Mouse (Mus musculus) CH12.LX (cell line): ENCODE data around the gene Mmd. TPM values are rescaled to one million over a fixed set of nuclear protein-coding genes. Genes with fewer than 3 reads are reported as not detected.

Source experiments
- DNase-seq: peaks from one replicate; pipeline ENCODE4 v3.0.0-alpha.2; 2013; ENCODE audit errors: extremely low read depth
- H3K27ac ChIP-seq: 2 replicates; pipeline ENCODE4 v1.5.1; 2012; ENCODE audit warnings: low read depth, mild to moderate bottlenecking, control low read depth, moderate library complexity; ENCODE audit not compliant: insufficient read depth
- H3K27me3 ChIP-seq: replicated peaks from 2 replicates; pipeline ENCODE3; 2012; ENCODE audit warnings: inconsistent platforms
- H3K36me3 ChIP-seq, 2 experiments: replicated peaks in 1 of 2; 2 replicates each; pipeline versions ENCODE3 to v1.6.1; 2012; ENCODE audit warnings: inconsistent platforms in 1 of 2, low read length in 1 of 2, mild to moderate bottlenecking in 1 of 2, mixed read lengths in 1 of 2, moderate library complexity in 1 of 2; ENCODE audit not compliant: control insufficient read depth in 1 of 2, insufficient read depth in 1 of 2
- H3K4me1 ChIP-seq, 2 experiments: 2 replicates each; pipeline ENCODE4 v1.6.1; 2012; ENCODE audit warnings: inconsistent platforms in 1 of 2, moderate library complexity in 1 of 2; ENCODE audit not compliant: insufficient read depth in 2 of 2, control insufficient read depth in 1 of 2
- H3K4me2 ChIP-seq: 2 replicates; pipeline ENCODE4 v1.6.1; 2012; ENCODE audit warnings: low read depth, mild to moderate bottlenecking, control low read depth; ENCODE audit not compliant: poor library complexity, insufficient read depth, severe bottlenecking
- H3K4me3 ChIP-seq, 3 experiments: fragments of 150-350 bp in 1 of 3; sonication (generic) in 1 of 3; replicated peaks in 1 of 3; 2 replicates each; pipeline versions ENCODE3 to v1.5.1; 2011 to 2012; ENCODE audit warnings: low read depth in 2 of 3, low read length in 2 of 3, mild to moderate bottlenecking in 2 of 3, moderate library complexity in 2 of 3, control low read depth in 1 of 3, improper control_type of control experiment in 1 of 3, inconsistent platforms in 1 of 3, mixed read lengths in 1 of 3; ENCODE audit not compliant: poor library complexity in 1 of 3
- H3K79me2 ChIP-seq: replicated peaks from 2 replicates; pipeline ENCODE4 v1.6.1; 2012; ENCODE audit warnings: mild to moderate bottlenecking, moderate library complexity; ENCODE audit not compliant: control insufficient read depth, poor library complexity, insufficient read depth, severe bottlenecking; ENCODE audit errors: extremely low read depth
- H3K9ac ChIP-seq: 2 replicates; pipeline ENCODE4 v1.6.1; 2012; ENCODE audit warnings: low read depth, mild to moderate bottlenecking, control low read depth, moderate library complexity; ENCODE audit not compliant: insufficient read depth
- H3K9me3 ChIP-seq: replicated peaks from 2 replicates; pipeline ENCODE3; 2012; ENCODE audit warnings: low read length, inconsistent platforms, mixed read lengths
- BHLHE40 ChIP-seq: IDR thresholded peaks from 2 replicates; pipeline ENCODE4 v1.6.1; 2011; ENCODE audit warnings: mild to moderate bottlenecking, low read depth, low read length, improper control_type of control experiment
- CHD1 ChIP-seq: IDR thresholded peaks from 2 replicates; pipeline ENCODE4 v1.6.1; 2012; ENCODE audit warnings: low read depth, low read length, improper control_type of control experiment, inconsistent platforms
- CHD2 ChIP-seq: IDR thresholded peaks from 2 replicates; pipeline ENCODE4 v1.6.1; 2011; ENCODE audit warnings: low read length, improper control_type of control experiment
- GABPA ChIP-seq: IDR thresholded peaks from 2 replicates; pipeline ENCODE4 v1.6.1; 2012; ENCODE audit warnings: low read depth, low read length, improper control_type of control experiment, inconsistent platforms; ENCODE audit not compliant: insufficient replicate concordance
- HCFC1 ChIP-seq: IDR thresholded peaks from 2 replicates; pipeline ENCODE4 v1.6.1; 2012; ENCODE audit warnings: low read depth, mild to moderate bottlenecking, inconsistent platforms, low read length, improper control_type of control experiment
- KAT2A ChIP-seq: IDR thresholded peaks from 2 replicates; pipeline ENCODE4 v1.6.1; 2012; ENCODE audit warnings: low read length, improper control_type of control experiment, inconsistent platforms; ENCODE audit not compliant: insufficient replicate concordance
- MAFK ChIP-seq: IDR thresholded peaks from 2 replicates; pipeline ENCODE4 v1.6.1; 2011; ENCODE audit warnings: low read length, improper control_type of control experiment; ENCODE audit not compliant: insufficient replicate concordance
- MEF2A ChIP-seq: IDR thresholded peaks from 2 replicates; pipeline ENCODE4 v1.6.1; 2014; ENCODE audit warnings: low read depth, mild to moderate bottlenecking, inconsistent platforms, low read length, improper control_type of control experiment, borderline replicate concordance
- MXI1 ChIP-seq: IDR thresholded peaks from 2 replicates; pipeline ENCODE4 v1.6.1; 2011; ENCODE audit warnings: mild to moderate bottlenecking, low read depth, low read length, improper control_type of control experiment
- RAD21 ChIP-seq: IDR thresholded peaks from 2 replicates; pipeline ENCODE4 v1.6.1; 2011; ENCODE audit warnings: low read depth, mild to moderate bottlenecking, low read length, improper control_type of control experiment, moderate library complexity
- SIN3A ChIP-seq: IDR thresholded peaks from 2 replicates; pipeline ENCODE4 v1.6.1; 2012; ENCODE audit warnings: low read length, improper control_type of control experiment, inconsistent platforms
- TBP ChIP-seq: conservative IDR thresholded peaks from 2 replicates; pipeline ENCODE4 v1.6.1; 2011; ENCODE audit warnings: low read depth, low read length, improper control_type of control experiment
- ZMIZ1 ChIP-seq: IDR thresholded peaks from 2 replicates; pipeline ENCODE4 v1.6.1; 2012; ENCODE audit warnings: low read depth, mild to moderate bottlenecking, inconsistent platforms, low read length, improper control_type of control experiment
- dilution Hi-C: fragments of 300-500 bp; cut with MboI; formaldehyde crosslinking; loops from 2 replicates; pipeline ENCODE4 v1.14.3; 2020; ENCODE audit warnings: low sequenced_read_pairs; ENCODE audit not compliant: extremely low pct_unique_long_range_greater_than_20kb, extremely low pct_ligation_motif_present
- in situ Hi-C: fragments of 300-500 bp; cut with MboI; formaldehyde crosslinking; loops from 3 replicates; pipeline ENCODE4 v1.14.3; 2019; ENCODE audit warnings: low sequenced_read_pairs, low pct_ligation_motif_present, low pct_unique_long_range_greater_than_20kb, mixed read lengths
- polyA plus RNA-seq: library from polyadenylated mRNA; unstranded; fragments of >175 nt; gene quantifications from 2 replicates; pipeline ENCODE4 v1.2.1, GENCODE M21; 2012; ENCODE audit warnings: low read depth; ENCODE audit not compliant: insufficient read length
- total RNA-seq, 2 experiments: library from RNA; depleted of rRNA; stranded (reverse); fragments of 300-350 nt in 1 of 2; fragments of >200 nt in 1 of 2; gene quantifications; 2 replicates each; pipeline ENCODE4 v1.2.3; 2012 to 2014

The Mmd gene
- total and polyA plus RNA-seq, 3 experiments = 10.3 to 60.4 (median 39.8) TPM

GRCm38 (mm10) chr11:90317482-90317881 lies 68.2 kb downstream of the Mmd start (continued):
- TF ChIP-seq KAT2A = no peak

DNA sequence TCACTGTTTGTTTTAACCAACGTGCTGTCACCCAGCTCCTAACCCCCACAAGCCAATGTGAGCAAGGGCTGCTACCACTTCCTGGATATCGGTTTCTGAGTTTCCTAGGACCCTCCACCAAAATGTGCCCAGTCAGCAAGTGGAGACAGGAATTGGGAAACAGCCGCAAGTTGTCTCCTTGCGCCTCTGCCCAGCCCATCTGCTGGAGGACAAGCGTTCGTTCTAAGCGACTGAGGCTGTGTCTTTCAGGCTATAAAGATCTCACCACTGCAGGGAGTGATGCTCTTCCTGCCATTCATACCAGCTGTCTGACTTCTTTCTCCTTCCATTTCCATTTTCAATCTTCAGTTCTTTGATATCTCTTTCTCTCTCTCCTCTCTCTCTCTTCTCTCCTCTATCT lies 71.7 kb downstream of the Mmd start:
- no peaks in the 10 kb centered on the region for H3K27me3 ChIP-seq
- H3K4me2 ChIP-seq = no peak overlapping the region
- H3K9ac ChIP-seq = no peak overlapping the region
- no peaks in the 10 kb centered on the region for H3K9me3 ChIP-seq
- TF ChIP-seq CHD2 = no peak
- TF ChIP-seq MAFK = peak; percentile 24; the same call in 1 of the 2 replicates
- in situ Hi-C loops = no loop called here
- dilution Hi-C loops = no loop called here
- H3K36me3 ChIP-seq = no peaks in the 10 kb centered on the region
- no peak for DNase-seq
- no peaks in the 10 kb centered on the region for H3K79me2 ChIP-seq
- no peaks in the 10 kb centered on the region for H3K4me1 ChIP-seq
- no peak overlapping the region for H3K27ac ChIP-seq
- no peak overlapping the region for H3K4me3 ChIP-seq

- Histone ChIP-seq H3K9me3 (no peaks in the 10 kb centered on the region), H3K27ac (no peak overlapping the region), H3K79me2 (no peaks in the 10 kb centered on the region), H3K4me3 (no peak overlapping the region), H3K4me1 (no peaks in the 10 kb centered on the region), H3K27me3 (no peaks in the 10 kb centered on the region), H3K9ac (no peak overlapping the region), H3K36me3 (no peaks in the 10 kb centered on the region), H3K4me2 (no peak overlapping the region)
- in situ Hi-C loops = no loop called here
- TF ChIP-seq CHD1 (no peak), HCFC1 (no peak), TBP (no peak), MEF2A (no peak), SIN3A (no peak), BHLHE40 (no peak), ZMIZ1 (no peak), RAD21 (no peak), MAFK (no peak), KAT2A (no peak), GABPA (no peak), MXI1 (no peak)
- no peak for DNase-seq
- dilution Hi-C loops = no loop called here
These were observed 75.3 kb downstream of the Mmd start for GRCm38 (mm10) chr11:90324597-90324996.
